Mouse (Mus musculus) cerebellum, adult (tissue): Measurements from ENCODE around the gene Cln6.

Experiments
- ATAC-seq: cut with Nextera tagmentation; 2 replicates; pipeline ENCODE4 v1.9.2; 2017; ENCODE audit warnings: mild to moderate bottlenecking, moderate library complexity, mixed read lengths; ENCODE audit not compliant: insufficient number of reproducible peaks, low FRiP score, low TSS enrichment

Cln6 gene

GRCm38 (mm10) chr9:62870728-62871127, 32.1 kb downstream of the Cln6 start:
- no peak for ATAC-seq

- ATAC-seq: no peak
These were observed 38.5 kb downstream of the Cln6 start for GRCm38 (mm10) chr9:62876966-62877616.

DNA sequence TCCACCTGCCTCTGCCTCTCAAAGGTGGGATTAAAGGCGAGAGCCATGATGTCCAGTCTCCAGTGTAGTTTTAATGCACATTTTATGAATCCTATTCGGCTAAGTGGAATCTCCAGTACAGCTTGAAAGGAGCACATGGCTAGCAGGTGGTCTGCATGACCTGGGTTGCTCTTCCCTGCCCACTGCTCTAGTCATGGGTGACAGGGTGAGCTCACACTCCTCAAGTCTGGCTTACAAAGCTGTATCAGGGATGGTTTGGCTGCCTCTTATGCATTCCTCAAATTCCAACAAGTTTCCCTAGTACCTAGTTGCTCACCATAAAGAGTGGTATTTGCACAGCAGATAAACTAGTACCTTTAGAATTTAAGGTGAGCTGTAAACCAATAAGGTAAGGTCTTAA, 39.2 kb downstream of the Cln6 start:
- no peak for ATAC-seq

DNA sequence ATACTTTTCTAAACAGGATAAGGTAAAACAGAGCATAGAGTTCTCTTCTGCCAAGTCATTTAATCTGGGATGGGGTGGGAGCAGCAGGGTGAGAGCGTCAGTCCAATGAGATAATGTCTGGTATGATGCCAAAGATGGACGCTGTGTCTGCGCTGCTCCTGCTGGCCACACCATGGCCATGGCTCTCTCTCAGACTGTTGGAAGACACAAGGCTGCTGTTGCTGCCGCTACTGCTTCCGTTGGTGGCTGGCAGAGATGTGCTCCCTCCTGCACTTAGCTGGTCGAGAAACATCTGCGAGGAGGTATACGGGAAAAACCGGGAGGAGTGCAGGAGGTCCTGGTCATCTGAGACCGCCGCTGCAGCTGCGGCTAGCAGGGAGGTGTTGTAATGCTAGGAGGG, 43.3 kb downstream of the Cln6 start:
- ATAC-seq: no peak

- ATAC-seq: no peak
These were observed 55.9 kb downstream of the Cln6 start for GRCm38 (mm10) chr9:62894486-62894885.
